Mouse (Mus musculus) heart, embryonic 12.5 days (tissue): ENCODE data around the gene Spn. TPM values are rescaled to one million over a fixed set of nuclear protein-coding genes. Genes with fewer than 3 reads are reported as not detected.
"Not testable (repeated sequence)": the region's sequence is repeated elsewhere in the genome, so short reads cannot be mapped to it uniquely, and the experiment has no call there.

Experiments used
- ATAC-seq: fragments of 200-750 bp; cut with Nextera tagmentation; 2 replicates; pipeline ENCODE4 v1.8.0; 2017; ENCODE audit warnings: moderate TSS enrichment, moderate library complexity; ENCODE audit not compliant: insufficient number of reproducible peaks, low FRiP score
- H3K27ac ChIP-seq: fragments of 300-500 bp; sonication (generic); 2 replicates; pipeline ENCODE4 v1.5.1; 2016; ENCODE audit warnings: mild to moderate bottlenecking, moderate library complexity; ENCODE audit not compliant: poor library complexity, severe bottlenecking
- H3K27me3 ChIP-seq: fragments of 300-500 bp; sonication (generic); replicated peaks from 2 replicates; pipeline ENCODE4 v1.6.1; 2016; ENCODE audit warnings: mild to moderate bottlenecking, moderate library complexity
- H3K36me3 ChIP-seq: fragments of 300-500 bp; sonication (generic); 2 replicates; pipeline ENCODE4 v1.6.1; 2016; ENCODE audit warnings: mild to moderate bottlenecking, moderate library complexity
- H3K4me1 ChIP-seq: fragments of 300-500 bp; sonication (generic); replicated peaks from 2 replicates; pipeline ENCODE4 v1.6.1; 2016; ENCODE audit warnings: mild to moderate bottlenecking
- H3K4me2 ChIP-seq: fragments of 300-500 bp; sonication (generic); 2 replicates; pipeline ENCODE4 v1.6.1; 2016; ENCODE audit warnings: mild to moderate bottlenecking, moderate library complexity
- H3K4me3 ChIP-seq: fragments of 300-500 bp; sonication (generic); 2 replicates; pipeline ENCODE4 v1.5.1; 2016; ENCODE audit warnings: mild to moderate bottlenecking
- H3K9ac ChIP-seq: fragments of 300-500 bp; sonication (generic); 2 replicates; pipeline ENCODE4 v1.6.1; 2016; ENCODE audit warnings: mild to moderate bottlenecking, moderate library complexity
- H3K9me3 ChIP-seq: fragments of 300-500 bp; sonication (generic); replicated peaks from 2 replicates; pipeline ENCODE4 v1.6.1; 2016; ENCODE audit warnings: mild to moderate bottlenecking, moderate library complexity
- WGBS: fragments of 180-500 bp; shearing (Covaris S2); methylation state at CpG from one replicate; pipeline ENCODE4 v1.1.7; 2016; 5-methylcytosine and 5-hydroxymethylcytosine counted together
- polyA plus RNA-seq: library from polyadenylated mRNA; unstranded; fragments of >200 nt; fragmentation: Nextera tagmentation; extraction: Ambion mirVana; gene quantifications from 2 replicates; pipeline ENCODE4 v1.2.1, GENCODE M21; 2016

The Spn gene
- polyA plus RNA-seq, 1 experiment from 2014 or later, result 0.17 TPM

- H3K27ac ChIP-seq, result no peak overlapping the region
- H3K4me1 ChIP-seq, result peaks cover 21% of the 10 kb centered on the region
- no peaks in the 10 kb centered on the region for H3K9me3 ChIP-seq
- ATAC-seq, result no peak
- no peaks in the 10 kb centered on the region for H3K27me3 ChIP-seq
- peak overlapping the region; percentile 29 for H3K4me3 ChIP-seq
- WGBS, result 18% methylated on average over 27 of the region's 27 CpGs
- H3K9ac ChIP-seq, result peak overlapping the region; percentile 43; the same call in 1 of the 2 replicates
- no peaks in the 10 kb centered on the region for H3K36me3 ChIP-seq
- H3K4me2 ChIP-seq, result peak overlapping the region; percentile 62
These were observed 48.5 kb downstream of the Spn start for GRCm38 (mm10) chr7:127088901-127089845.

- no peak for ATAC-seq
- Histone ChIP-seq H3K27ac (no peak overlapping the region), H3K4me2 (no peak overlapping the region), H3K27me3 (no peaks in the 10 kb centered on the region), H3K4me1 (peaks cover 21% of the 10 kb centered on the region), H3K36me3 (no peaks in the 10 kb centered on the region), H3K4me3 (no peak overlapping the region), H3K9ac (no peak overlapping the region), H3K9me3 (no peaks in the 10 kb centered on the region)
- WGBS, result 76% methylated on average over 3 of the region's 3 CpGs
These were observed 49.5 kb downstream of the Spn start for GRCm38 (mm10) chr7:127088083-127088482.

GRCm38 (mm10) chr7:127087278-127088010 lies 50.2 kb downstream of the Spn start, which contains the start of gene Zg16:
Gene Zg16 (minus strand): TSS chr7:127087328.
- not testable (repeated sequence) for H3K9ac ChIP-seq, H3K27me3 ChIP-seq, H3K9me3 ChIP-seq, H3K4me3 ChIP-seq, H3K27ac ChIP-seq, H3K36me3 ChIP-seq, ATAC-seq, H3K4me2 ChIP-seq
- WGBS, result 48% methylated on average over 6 of the region's 6 CpGs
- H3K4me1 ChIP-seq, result peaks cover 21% of the 10 kb centered on the region

- not testable (repeated sequence) for H3K9ac ChIP-seq, H3K36me3 ChIP-seq, H3K4me3 ChIP-seq, H3K9me3 ChIP-seq, H3K27me3 ChIP-seq, H3K27ac ChIP-seq, ATAC-seq, H3K4me2 ChIP-seq
- WGBS, result 33% methylated on average over 6 of the region's 6 CpGs
- peaks cover 14% of the 10 kb centered on the region for H3K4me1 ChIP-seq
These were observed 51.9 kb downstream of the Spn start for GRCm38 (mm10) chr7:127085751-127086150.

- H3K36me3 ChIP-seq, result no peaks in the 10 kb centered on the region
- H3K9ac ChIP-seq, result no peak overlapping the region
- no peak overlapping the region for H3K4me3 ChIP-seq
- H3K4me1 ChIP-seq, result peaks cover 18% of the 10 kb centered on the region
- H3K27me3 ChIP-seq, result no peaks in the 10 kb centered on the region
- no peak overlapping the region for H3K4me2 ChIP-seq
- H3K27ac ChIP-seq, result no peak overlapping the region
- H3K9me3 ChIP-seq, result no peaks in the 10 kb centered on the region
- 81% methylated on average over 2 of the region's 2 CpGs for WGBS
- ATAC-seq, result no peak
These were observed 52.8 kb downstream of the Spn start for GRCm38 (mm10) chr7:127084794-127085193.

- peaks cover 9% of the 10 kb centered on the region for H3K4me1 ChIP-seq
- H3K27ac ChIP-seq, result no peak overlapping the region
- H3K9ac ChIP-seq, result no peak overlapping the region
- H3K4me3 ChIP-seq, result no peak overlapping the region
- ATAC-seq, result no peak
- H3K4me2 ChIP-seq, result no peak overlapping the region
- H3K27me3 ChIP-seq, result no peaks in the 10 kb centered on the region
- no peaks in the 10 kb centered on the region for H3K9me3 ChIP-seq
- WGBS, result 74% methylated on average over 4 of the region's 4 CpGs
- no peaks in the 10 kb centered on the region for H3K36me3 ChIP-seq
These were observed 53.9 kb downstream of the Spn start for GRCm38 (mm10) chr7:127083689-127084088.

- no peaks in the 10 kb centered on the region for H3K36me3 ChIP-seq
- 54% methylated on average over 2 of the region's 2 CpGs for WGBS
- no peak overlapping the region for H3K27ac ChIP-seq
- H3K9me3 ChIP-seq, result no peaks in the 10 kb centered on the region
- no peak overlapping the region for H3K4me3 ChIP-seq
- ATAC-seq, result no peak
- H3K4me1 ChIP-seq, result peaks cover 8% of the 10 kb centered on the region; the same call in 1 of the 2 replicates
- no peak overlapping the region for H3K4me2 ChIP-seq
- H3K9ac ChIP-seq, result no peak overlapping the region
- no peaks in the 10 kb centered on the region for H3K27me3 ChIP-seq
These were observed 54.6 kb downstream of the Spn start for GRCm38 (mm10) chr7:127082995-127083394.

GRCm38 (mm10) chr7:127082271-127082670 lies 55.4 kb downstream of the Spn start:
- Histone ChIP-seq H3K27me3 (no peaks in the 10 kb centered on the region), H3K27ac (no peak overlapping the region), H3K9me3 (no peaks in the 10 kb centered on the region), H3K4me3 (no peak overlapping the region), H3K36me3 (no peaks in the 10 kb centered on the region), H3K9ac (no peak overlapping the region), H3K4me2 (no peak overlapping the region), H3K4me1 (0 out of 2 replicates have a peak, but pooled peaks cover 8% of the 10 kb centered on the region)
- ATAC-seq, result no peak
- WGBS, result 61% methylated on average over 8 of the region's 8 CpGs

Other genes starting within 250 kb of the Spn start
- 17.6 and 19.9 TPM in 2 replicates for gene Tmem219, start 214.9 kb downstream of the Spn start, polyA plus RNA-seq
- 16.1 and 17.3 TPM in 2 replicates for gene Kctd13, start 208.9 kb downstream of the Spn start, polyA plus RNA-seq
- gene Asphd1, start 188.2 kb downstream of the Spn start, polyA plus RNA-seq, result not detected in 2 replicates
- gene Sez6l2, start 187.3 kb downstream of the Spn start, polyA plus RNA-seq, result 0.11 TPM in 1 of 2 replicates, not detected in the other
- 70.2 and 75.5 TPM in 2 replicates for gene Cdipt, start 161.9 kb downstream of the Spn start, polyA plus RNA-seq
- 0.70 and 1.3 TPM in 2 replicates for gene Cdiptos, start 161.7 kb downstream of the Spn start, polyA plus RNA-seq
- gene Mvp, start 123.2 kb downstream of the Spn start, polyA plus RNA-seq, result 12.0 TPM in 2 replicates
- gene Pagr1b, start 121.3 kb downstream of the Spn start, polyA plus RNA-seq, result not detected in 2 replicates
- 19.3 and 31.4 TPM in 2 replicates for gene Pagr1a, start 120.5 kb downstream of the Spn start, polyA plus RNA-seq
- gene Gm42742, start 116.7 kb downstream of the Spn start, polyA plus RNA-seq, result 50.8 and 60.9 TPM in 2 replicates
- 1.9 and 3.3 TPM in 2 replicates for gene Prrt2, start 116.6 kb downstream of the Spn start, polyA plus RNA-seq
- 59.8 and 60.4 TPM in 2 replicates for gene Maz, start 110.8 kb downstream of the Spn start, polyA plus RNA-seq
- gene Kif22, start 95.4 kb downstream of the Spn start, polyA plus RNA-seq, result 80.9 and 85.5 TPM in 2 replicates
- not detected in 2 replicates for gene Zg16, start 50.5 kb downstream of the Spn start, polyA plus RNA-seq
- 0.54 and 1.3 TPM in 2 replicates for gene AI467606, start 46.5 kb downstream of the Spn start, polyA plus RNA-seq
- gene Qprt, start 15.6 kb downstream of the Spn start, polyA plus RNA-seq, result 5.7 and 6.1 TPM in 2 replicates
- 50.5 and 51.5 TPM in 2 replicates for gene Cd2bp2, start 58.2 kb upstream of the Spn start, polyA plus RNA-seq
- gene Tbc1d10b, start 70.6 kb upstream of the Spn start, polyA plus RNA-seq, result 29.2 and 32.3 TPM in 2 replicates
- gene Mylpf, start 71.1 kb upstream of the Spn start, polyA plus RNA-seq, result 17.8 and 20.0 TPM in 2 replicates
- gene Zfp553, start 95.2 kb upstream of the Spn start, polyA plus RNA-seq, result 23.8 and 25.3 TPM in 2 replicates
- 22.1 and 28.2 TPM in 2 replicates for gene Sept1, start 95.3 kb upstream of the Spn start, polyA plus RNA-seq
- gene Zfp771, start 106.5 kb upstream of the Spn start, polyA plus RNA-seq, result 32.7 and 34.4 TPM in 2 replicates
- 162 and 163 TPM in 2 replicates for gene Dctpp1, start 122.9 kb upstream of the Spn start, polyA plus RNA-seq
- 86.4 and 87.2 TPM in 2 replicates for gene Sephs2, start 136.2 kb upstream of the Spn start, polyA plus RNA-seq
- 1.0 and 1.1 TPM in 2 replicates for gene Itgal, start 158.4 kb upstream of the Spn start, polyA plus RNA-seq
- gene Zfp768, start 207.8 kb upstream of the Spn start, polyA plus RNA-seq, result 19.1 and 19.8 TPM in 2 replicates
- 4.6 and 5.1 TPM in 2 replicates for gene Zfp747, start 238.2 kb upstream of the Spn start, polyA plus RNA-seq
- gene 9130019O22Rik, start 249.3 kb upstream of the Spn start, polyA plus RNA-seq, result 3.4 and 3.9 TPM in 2 replicates